Mouse (Mus musculus) erythroblast, adult 5-6 weeks (primary cell): Measurements from ENCODE around the gene Dpf3. TPM values are rescaled to one million over a fixed set of nuclear protein-coding genes. Genes with fewer than 3 reads are reported as not detected.

Source experiments
- ATAC-seq: replicated peaks from 2 replicates; pipeline ENCODE4 v1.8.0; 2016; ENCODE audit warnings: moderate number of reproducible peaks, mild to moderate bottlenecking, moderate TSS enrichment, inconsistent platforms; ENCODE audit not compliant: poor library complexity, low FRiP score, severe bottlenecking
- total RNA-seq, 2 experiments: library from RNA; stranded (forward) in 1 of 2; stranded (reverse) in 1 of 2; fragments of 150-400 nt in 1 of 2; fragments of 200-764, 138-1000 nt in 1 of 2; gene quantifications; 2 replicates each; pipeline versions ENCODE4 v1.2.3 to v1.2.4; 2015 to 2017; ENCODE audit warnings: low replicate concordance in 2 of 2

Dpf3 gene
- total RNA-seq, 2 experiments from 2014 or later: 29.2 to 138 TPM

GRCm38 (mm10) chr12:83473987-83474600 lies 13.4 kb downstream of the Dpf3 start:
- ATAC-seq: no peak

- no peak for ATAC-seq
These were observed 15.8 kb downstream of the Dpf3 start for GRCm38 (mm10) chr12:83471760-83472159.

GRCm38 (mm10) chr12:83470085-83470484 lies 17.4 kb downstream of the Dpf3 start:
- ATAC-seq: no peak

- ATAC-seq: peak; percentile 49
These were observed 20.7 kb downstream of the Dpf3 start for GRCm38 (mm10) chr12:83466508-83467430.

- no peak for ATAC-seq
These were observed 21.5 kb downstream of the Dpf3 start for GRCm38 (mm10) chr12:83466053-83466452.

- no peak for ATAC-seq
These were observed 27.2 kb downstream of the Dpf3 start for GRCm38 (mm10) chr12:83460272-83460671.

GRCm38 (mm10) chr12:83454697-83455321 lies 32.7 kb downstream of the Dpf3 start:
- ATAC-seq: no peak

- ATAC-seq: no peak
These were observed 35.7 kb downstream of the Dpf3 start for GRCm38 (mm10) chr12:83451850-83452249.

GRCm38 (mm10) chr12:83450471-83450870 lies 37.0 kb downstream of the Dpf3 start:
- ATAC-seq: no peak

- no peak for ATAC-seq
These were observed 38.3 kb downstream of the Dpf3 start for GRCm38 (mm10) chr12:83449202-83449601.

- ATAC-seq: no peak
These were observed 41.9 kb downstream of the Dpf3 start for GRCm38 (mm10) chr12:83445587-83445986.

GRCm38 (mm10) chr12:83444448-83444847 lies 43.1 kb downstream of the Dpf3 start:
- ATAC-seq: no peak

- no peak for ATAC-seq
These were observed 49.5 kb downstream of the Dpf3 start for GRCm38 (mm10) chr12:83438002-83438401.

- peak; percentile 88 for ATAC-seq
These were observed 53.4 kb downstream of the Dpf3 start for GRCm38 (mm10) chr12:83433987-83434698.

GRCm38 (mm10) chr12:83433436-83433835 lies 54.1 kb downstream of the Dpf3 start:
- ATAC-seq: peak; percentile 50

GRCm38 (mm10) chr12:83430207-83430606 lies 57.3 kb downstream of the Dpf3 start:
- ATAC-seq: no peak

GRCm38 (mm10) chr12:83428016-83428415 lies 59.5 kb downstream of the Dpf3 start:
- ATAC-seq: no peak

GRCm38 (mm10) chr12:83427601-83428000 lies 59.9 kb downstream of the Dpf3 start:
- ATAC-seq: peak; percentile 40

- no peak for ATAC-seq
These were observed 61.2 kb downstream of the Dpf3 start for GRCm38 (mm10) chr12:83426326-83426725.

GRCm38 (mm10) chr12:83425736-83426135 lies 61.8 kb downstream of the Dpf3 start:
- ATAC-seq: no peak
